Mouse (Mus musculus): Measurements from ENCODE around the gene Fau.

Gene Fau

DNA sequence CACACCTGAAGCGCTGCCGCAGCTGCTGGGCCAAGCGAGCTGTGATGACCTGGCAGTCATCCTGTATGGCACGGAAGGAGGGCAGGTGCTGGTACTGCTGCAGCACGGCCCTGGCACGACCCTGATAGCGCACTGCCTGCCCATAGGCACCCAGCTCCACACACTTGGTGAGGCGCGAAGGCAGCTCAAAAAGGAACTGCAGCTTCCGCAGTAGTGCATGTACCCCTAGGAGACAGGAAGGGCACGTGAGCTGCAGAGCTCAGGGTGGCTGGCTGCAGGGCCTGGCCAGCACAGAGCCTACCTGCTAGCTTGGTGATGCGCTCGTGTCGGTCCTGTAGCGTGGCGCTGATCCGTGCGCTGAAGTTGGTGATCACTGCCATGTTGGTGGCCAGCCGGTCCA, 13.6 kb downstream of the Fau start:
- TF ChIP-seq POU5F1 (IDR thresholded peaks at IDR 0.05; ENCODE audit: borderline replicate concordance, low read length), result no peak
- no peak for TF ChIP-seq NANOG (IDR thresholded peaks at IDR 0.05; ENCODE audit: borderline replicate concordance, low read length)
- no peak for TF ChIP-seq CTCF (conservative IDR thresholded peaks at IDR 0.05; ENCODE audit: low read length)
- Histone ChIP-seq H3K27me3 (ENCODE audit: insufficient read depth, low read length) (no peaks in the 10 kb centered on the region), H3K36me3 (ENCODE audit: insufficient read depth, low read length) (peaks cover 54% of the 10 kb centered on the region), H3K4me1 (replicated peaks; ENCODE audit: low read depth, low read length) (peaks cover 65% of the 10 kb centered on the region), H3K9me3 (ENCODE audit: low read length) (no peaks in the 10 kb centered on the region), H3K4me3 (replicated peaks; ENCODE audit: low read length) (peak overlapping the region; percentile 79)

DNA sequence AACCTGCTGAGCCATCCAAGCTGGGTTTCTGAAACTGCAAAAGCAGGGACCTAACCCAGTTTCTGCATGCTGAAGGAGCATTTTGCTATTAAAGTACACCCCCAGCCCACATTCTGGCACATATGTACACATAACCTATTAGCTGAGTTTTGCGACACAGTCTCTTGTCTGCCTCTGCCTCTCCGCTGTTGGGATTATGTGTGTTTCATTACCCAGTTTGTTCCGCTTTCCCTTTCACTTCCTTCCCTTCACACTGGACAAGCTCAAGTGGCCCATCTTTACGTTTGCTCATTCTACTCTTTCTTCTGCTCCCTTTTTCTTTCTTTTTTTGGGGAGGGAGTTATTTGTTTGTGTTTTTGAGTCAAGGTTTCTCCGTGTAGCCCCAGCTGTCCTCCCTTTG, 16.2 kb downstream of the Fau start:
- Histone ChIP-seq H3K4me3 (replicated peaks; ENCODE audit: low read length) (no peak overlapping the region), H3K9me3 (ENCODE audit: low read length) (no peaks in the 10 kb centered on the region), H3K27me3 (ENCODE audit: insufficient read depth, low read length) (no peaks in the 10 kb centered on the region), H3K4me1 (replicated peaks; ENCODE audit: low read depth, low read length) (peaks cover 57% of the 10 kb centered on the region), H3K36me3 (ENCODE audit: insufficient read depth, low read length) (peaks cover 56% of the 10 kb centered on the region)
- TF ChIP-seq POU5F1 (IDR thresholded peaks at IDR 0.05; ENCODE audit: borderline replicate concordance, low read length), result no peak
- no peak for TF ChIP-seq CTCF (conservative IDR thresholded peaks at IDR 0.05; ENCODE audit: low read length)
- no peak for TF ChIP-seq NANOG (IDR thresholded peaks at IDR 0.05; ENCODE audit: borderline replicate concordance, low read length)

DNA sequence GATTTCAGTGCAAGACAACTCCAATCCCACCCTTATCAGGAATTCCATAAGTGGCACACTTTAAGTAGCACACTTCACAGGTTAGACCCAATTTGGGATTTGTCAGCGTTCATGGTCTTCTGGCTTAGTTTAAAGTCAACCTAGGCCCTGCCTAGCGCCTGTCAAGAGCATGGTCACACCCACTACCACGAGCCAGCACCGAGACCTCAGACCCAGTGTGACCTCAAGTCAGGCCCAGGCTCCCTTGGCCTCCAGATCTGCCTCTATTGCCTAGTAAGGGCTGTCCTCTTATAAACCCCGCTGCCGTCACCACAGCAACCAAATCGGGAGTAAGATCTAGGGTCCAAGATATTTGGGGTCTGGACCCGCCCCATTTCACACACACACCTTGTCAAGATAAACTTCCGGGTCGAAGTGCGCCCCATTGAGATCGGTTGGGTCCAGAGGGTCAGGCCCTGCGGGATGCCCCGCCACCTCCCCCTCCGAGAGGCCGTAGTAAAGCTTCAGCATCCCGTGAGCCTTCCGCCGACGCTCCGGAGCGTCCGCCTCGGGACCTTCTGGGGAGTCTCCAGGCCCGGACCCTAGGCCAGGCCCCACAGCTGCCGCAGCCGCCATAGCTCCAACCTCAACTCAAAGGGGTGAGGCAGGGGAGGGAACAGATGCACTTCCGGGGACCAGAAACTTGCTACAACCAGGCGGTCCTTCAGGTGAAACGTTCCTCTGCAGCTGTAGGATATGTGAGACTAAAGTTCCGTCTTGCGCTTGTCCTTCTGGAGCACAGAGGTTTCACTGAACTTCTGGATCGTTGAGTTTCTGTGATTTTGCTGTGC, 19.1 kb downstream of the Fau start, which contains the start of gene Vps51:
Gene Vps51, minus strand, starts transcription at position 668 of the 830 bp plus-strand sequence.
- H3K27me3 ChIP-seq (ENCODE audit: insufficient read depth, low read length), result no peaks in the 10 kb centered on the region
- peaks cover 43% of the 10 kb centered on the region for H3K4me1 ChIP-seq (replicated peaks; ENCODE audit: low read depth, low read length)
- H3K9me3 ChIP-seq (ENCODE audit: low read length), result no peaks in the 10 kb centered on the region
- TF ChIP-seq CTCF (conservative IDR thresholded peaks at IDR 0.05; ENCODE audit: low read length) (no peak), NANOG (IDR thresholded peaks at IDR 0.05; ENCODE audit: borderline replicate concordance, low read length) (no peak), POU5F1 (IDR thresholded peaks at IDR 0.05; ENCODE audit: borderline replicate concordance, low read length) (no peak; the same call in 1 of the 2 replicates)
- H3K36me3 ChIP-seq (ENCODE audit: insufficient read depth, low read length), result peaks cover 69% of the 10 kb centered on the region
- peak within 1 kb of the TSS; percentile 89 for H3K4me3 ChIP-seq (replicated peaks; ENCODE audit: low read length)

DNA sequence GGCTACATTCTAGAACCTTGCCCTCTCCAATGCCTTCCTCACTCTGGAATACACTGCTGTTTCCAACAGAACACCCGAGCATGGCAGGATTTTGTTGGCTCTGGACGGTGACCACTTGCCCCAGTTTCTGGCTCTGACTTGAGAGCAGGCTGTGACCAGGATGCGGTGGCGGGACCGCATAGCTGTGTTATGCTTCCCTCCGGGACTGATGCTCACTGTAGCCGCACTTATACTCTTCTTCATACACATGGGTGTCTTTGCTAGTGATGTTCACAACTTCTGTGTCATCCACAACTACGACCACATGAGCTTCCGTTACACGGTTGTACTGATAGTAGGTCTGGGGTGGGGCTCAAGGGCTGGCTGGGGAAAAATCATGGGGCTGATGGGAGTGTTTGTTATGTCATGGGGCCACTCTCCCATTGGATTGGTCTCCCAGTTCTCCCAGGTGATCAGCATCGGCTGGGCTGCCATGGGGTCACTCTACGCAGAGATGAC, 22.4 kb downstream of the Fau start, which contains the start of gene Tmem262:
Gene Tmem262, plus strand, starts transcription at position 51 of the 498 bp plus-strand sequence.
- Histone ChIP-seq H3K27me3 (ENCODE audit: insufficient read depth, low read length) (no peaks in the 10 kb centered on the region), H3K4me3 (replicated peaks; ENCODE audit: low read length) (no peak within 1 kb of the TSS), H3K36me3 (ENCODE audit: insufficient read depth, low read length) (peaks cover 64% of the 10 kb centered on the region), H3K4me1 (replicated peaks; ENCODE audit: low read depth, low read length) (peaks cover 57% of the 10 kb centered on the region), H3K9me3 (ENCODE audit: low read length) (no peaks in the 10 kb centered on the region)
- TF ChIP-seq POU5F1 (IDR thresholded peaks at IDR 0.05; ENCODE audit: borderline replicate concordance, low read length) (no peak), NANOG (IDR thresholded peaks at IDR 0.05; ENCODE audit: borderline replicate concordance, low read length) (no peak), CTCF (conservative IDR thresholded peaks at IDR 0.05; ENCODE audit: low read length) (no peak)

DNA sequence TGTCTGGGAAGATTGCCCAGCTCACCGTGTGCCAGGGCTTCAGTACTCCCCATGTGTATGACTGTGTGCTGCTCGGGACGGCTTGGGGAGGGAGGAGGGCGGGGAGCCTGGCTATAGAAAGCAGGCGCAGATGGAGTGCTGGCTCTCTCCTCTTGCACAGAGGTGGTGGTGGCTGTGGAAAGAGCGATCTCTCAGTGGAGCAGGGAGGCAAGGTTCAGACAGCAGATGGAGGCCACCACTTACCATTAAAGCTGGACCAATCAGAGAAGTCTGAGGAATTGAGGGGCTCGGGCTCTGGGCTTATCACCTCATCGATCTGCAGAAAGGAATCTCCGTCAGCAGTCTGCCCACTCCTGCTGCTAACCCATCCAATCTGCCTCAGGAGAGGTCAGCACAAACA, 24.5 kb downstream of the Fau start, which contains the start of gene Gm28374:
Gene Gm28374, minus strand, starts transcription at position 101 of the 400 bp plus-strand sequence.
- H3K36me3 ChIP-seq (ENCODE audit: insufficient read depth, low read length), result peaks cover 67% of the 10 kb centered on the region
- no peaks in the 10 kb centered on the region for H3K9me3 ChIP-seq (ENCODE audit: low read length)
- H3K27me3 ChIP-seq (ENCODE audit: insufficient read depth, low read length), result no peaks in the 10 kb centered on the region
- H3K4me3 ChIP-seq (replicated peaks; ENCODE audit: low read length), result no peak within 1 kb of the TSS; the same call in 1 of the 2 replicates
- H3K4me1 ChIP-seq (replicated peaks; ENCODE audit: low read depth, low read length), result peaks cover 63% of the 10 kb centered on the region
- no peak for TF ChIP-seq NANOG (IDR thresholded peaks at IDR 0.05; ENCODE audit: borderline replicate concordance, low read length)
- no peak for TF ChIP-seq POU5F1 (IDR thresholded peaks at IDR 0.05; ENCODE audit: borderline replicate concordance, low read length)
- no peak for TF ChIP-seq CTCF (conservative IDR thresholded peaks at IDR 0.05; ENCODE audit: low read length)

DNA sequence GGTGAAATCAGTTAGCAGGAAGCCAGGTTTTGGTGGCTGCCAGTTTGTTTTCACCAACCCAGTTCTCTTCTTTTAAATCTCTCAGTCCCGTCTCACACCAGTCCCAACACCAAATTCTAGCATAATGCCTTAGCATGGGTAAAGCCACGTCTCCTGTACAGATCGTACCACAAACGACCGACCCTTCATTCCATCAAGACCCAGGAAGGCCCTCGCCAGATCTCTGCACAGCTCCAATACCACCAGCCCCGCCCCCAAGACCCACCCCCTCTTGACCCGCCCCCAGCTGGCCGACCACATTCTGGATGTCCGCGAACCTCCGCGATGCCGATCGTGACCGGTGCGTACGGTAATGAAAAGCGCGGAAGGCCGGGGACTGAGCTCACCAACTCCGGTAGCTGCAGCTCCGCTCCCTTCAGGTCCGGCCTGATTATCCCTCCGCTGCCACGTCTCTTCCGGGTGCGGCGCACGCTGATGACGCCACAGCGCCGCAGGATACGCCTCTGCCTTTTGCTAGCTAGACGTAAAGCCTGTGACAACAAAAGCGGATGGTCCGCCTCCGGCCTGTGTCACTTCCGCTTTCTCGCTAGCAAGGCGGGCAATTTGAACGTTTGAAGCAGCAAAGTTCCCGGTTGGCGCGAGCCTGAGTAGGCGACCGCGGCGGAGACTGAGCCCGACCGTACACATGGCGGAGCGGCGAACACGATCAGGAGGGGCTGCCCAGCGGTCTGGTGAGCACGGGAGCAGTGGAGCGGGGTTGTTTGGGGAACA, 27.0 kb downstream of the Fau start, which contains the start of the genes Zfpl1 and Cdca5:
Gene Zfpl1, minus strand, starts transcription at position 479 of the 771 bp plus-strand sequence.
Gene Cdca5, plus strand, starts transcription at position 506 of the 771 bp plus-strand sequence.
- no peak for TF ChIP-seq NANOG (IDR thresholded peaks at IDR 0.05; ENCODE audit: borderline replicate concordance, low read length)
- no peak for TF ChIP-seq CTCF (conservative IDR thresholded peaks at IDR 0.05; ENCODE audit: low read length)
- TF ChIP-seq POU5F1 (IDR thresholded peaks at IDR 0.05; ENCODE audit: borderline replicate concordance, low read length), result no peak
- Histone ChIP-seq H3K27me3 (ENCODE audit: insufficient read depth, low read length) (no peaks in the 10 kb centered on the region), H3K9me3 (ENCODE audit: low read length) (no peaks in the 10 kb centered on the region), H3K4me3 (replicated peaks; ENCODE audit: low read length) (peak within 1 kb of the TSS; percentile 97), H3K36me3 (ENCODE audit: insufficient read depth, low read length) (peaks cover 82% of the 10 kb centered on the region), H3K4me1 (replicated peaks; ENCODE audit: low read depth, low read length) (peaks cover 79% of the 10 kb centered on the region)

DNA sequence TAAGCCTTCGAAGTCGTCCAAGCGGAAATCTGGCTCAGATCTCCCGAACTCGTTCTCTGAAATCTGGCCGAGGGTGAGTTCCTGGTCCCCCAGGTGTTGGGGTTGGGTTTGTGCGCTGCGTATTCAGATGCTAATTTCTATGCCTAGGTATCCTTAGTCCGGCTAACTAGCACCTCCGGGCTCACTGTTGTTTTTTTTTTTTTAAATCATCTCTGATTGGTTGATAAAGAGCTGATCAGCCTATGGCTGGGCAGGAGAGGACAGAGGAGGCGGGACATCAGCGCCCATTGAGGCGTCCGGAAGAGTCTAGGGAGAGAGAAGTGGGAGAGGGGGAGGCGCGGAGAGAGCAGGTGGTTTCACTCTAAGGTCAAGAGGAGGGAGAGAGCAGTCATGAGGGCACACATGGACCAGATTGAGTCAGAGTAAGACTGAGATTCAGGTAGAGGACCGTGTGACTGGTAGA, 27.8 kb downstream of the Fau start:
- peaks cover 79% of the 10 kb centered on the region for H3K4me1 ChIP-seq (replicated peaks; ENCODE audit: low read depth, low read length)
- peak overlapping the region; percentile 97 for H3K4me3 ChIP-seq (replicated peaks; ENCODE audit: low read length)
- no peaks in the 10 kb centered on the region for H3K27me3 ChIP-seq (ENCODE audit: insufficient read depth, low read length)
- peaks cover 82% of the 10 kb centered on the region for H3K36me3 ChIP-seq (ENCODE audit: insufficient read depth, low read length)
- H3K9me3 ChIP-seq (ENCODE audit: low read length), result no peaks in the 10 kb centered on the region
- TF ChIP-seq POU5F1 (IDR thresholded peaks at IDR 0.05; ENCODE audit: borderline replicate concordance, low read length) (peak; percentile 38; the same call in 1 of the 2 replicates), CTCF (conservative IDR thresholded peaks at IDR 0.05; ENCODE audit: low read length) (no peak), NANOG (IDR thresholded peaks at IDR 0.05; ENCODE audit: borderline replicate concordance, low read length) (no peak)

All from E14TG2a.4 (cell line).